Mouse (Mus musculus) hindbrain, embryonic 11.5 days (tissue): Measurements from ENCODE around the gene 3110082I17Rik. TPM values are rescaled to one million over a fixed set of nuclear protein-coding genes. Genes with fewer than 3 reads are reported as not detected.
"Not testable (repeated sequence)": the region's sequence is repeated elsewhere in the genome, so short reads cannot be mapped to it uniquely, and the experiment has no call there.

Experiments used
- ATAC-seq: fragments of 200-750 bp; cut with Nextera tagmentation; 2 replicates; pipeline ENCODE4 v1.8.0; 2017; ENCODE audit warnings: mild to moderate bottlenecking, moderate TSS enrichment, moderate library complexity; ENCODE audit not compliant: low FRiP score
- DNase-seq: peaks from one replicate; pipeline ENCODE4 v3.0.0-alpha.2; 2015; ENCODE audit warnings: low spot score
- H3K27ac ChIP-seq: fragments of 300-500 bp; sonication (generic); 2 replicates; pipeline ENCODE4 v1.5.1; 2014; ENCODE audit warnings: mild to moderate bottlenecking, low read depth, low read length
- H3K27me3 ChIP-seq: fragments of 300-500 bp; sonication (generic); 2 replicates; pipeline ENCODE4 v1.6.1; 2014; ENCODE audit warnings: mild to moderate bottlenecking, low read length, moderate library complexity, mixed read lengths; ENCODE audit not compliant: control insufficient read depth, insufficient read depth
- H3K36me3 ChIP-seq: fragments of 300-500 bp; sonication (generic); 2 replicates; pipeline ENCODE4 v1.6.1; 2014; ENCODE audit warnings: mild to moderate bottlenecking, low read length, moderate library complexity, mixed read lengths; ENCODE audit not compliant: control insufficient read depth, insufficient read depth
- H3K4me1 ChIP-seq: fragments of 300-500 bp; sonication (generic); replicated peaks from 2 replicates; pipeline ENCODE4 v1.6.1; 2014; ENCODE audit warnings: low read length, mixed read lengths; ENCODE audit not compliant: control insufficient read depth, insufficient read depth
- H3K4me2 ChIP-seq: fragments of 300-500 bp; sonication (generic); replicated peaks from 2 replicates; pipeline ENCODE4 v1.6.1; 2014; ENCODE audit warnings: mild to moderate bottlenecking, low read depth, low read length
- H3K4me3 ChIP-seq: fragments of 300-500 bp; sonication (generic); 2 replicates; pipeline ENCODE4 v1.5.1; 2014; ENCODE audit warnings: low read depth, low read length
- H3K9ac ChIP-seq: fragments of 300-500 bp; sonication (generic); 2 replicates; pipeline ENCODE4 v1.6.1; 2014; ENCODE audit warnings: low read depth, low read length
- H3K9me3 ChIP-seq: fragments of 300-500 bp; sonication (generic); 2 replicates; pipeline ENCODE4 v1.6.1; 2016; ENCODE audit warnings: low read length; ENCODE audit not compliant: control insufficient read depth
- WGBS: fragments of 180-500 bp; shearing (Covaris S2); extraction: QIAGEN DNeasy Blood & Tissue Kit; methylation state at CpG from one replicate; pipeline ENCODE4 v1.1.7; 2014; 5-methylcytosine and 5-hydroxymethylcytosine counted together
- polyA plus RNA-seq: library from polyadenylated mRNA; unstranded; fragments of >200 nt; fragmentation: Nextera tagmentation; extraction: Ambion mirVana; gene quantifications from 2 replicates; pipeline ENCODE4 v1.2.1, GENCODE M21; 2014

The 3110082I17Rik gene
- polyA plus RNA-seq, 1 experiment from 2014 or later, result 29.2 TPM

- no peaks in the 10 kb centered on the region; the same call in 1 of the 2 replicates for H3K27me3 ChIP-seq
- DNase-seq, result no peak
- no peaks in the 10 kb centered on the region for H3K36me3 ChIP-seq
- no peak overlapping the region for H3K4me2 ChIP-seq
- no peaks in the 10 kb centered on the region for H3K9me3 ChIP-seq
- no peak overlapping the region for H3K4me3 ChIP-seq
- H3K27ac ChIP-seq, result no peak overlapping the region
- WGBS, result 88% methylated on average over 16 of the region's 16 CpGs
- no peak for ATAC-seq
- 0 out of 2 replicates have a peak, but pooled peaks cover 3% of the 10 kb centered on the region for H3K4me1 ChIP-seq
- H3K9ac ChIP-seq, result no peak overlapping the region
Observed at GRCm38 (mm10) chr5:139393197-139393588, 67.1 kb downstream of the 3110082I17Rik start.

- no peak overlapping the region for H3K4me3 ChIP-seq
- H3K36me3 ChIP-seq, result no peaks in the 10 kb centered on the region
- 0 out of 2 replicates have a peak, but pooled peaks cover 3% of the 10 kb centered on the region for H3K4me1 ChIP-seq
- no peak for DNase-seq
- H3K27me3 ChIP-seq, result no peaks in the 10 kb centered on the region; the same call in 1 of the 2 replicates
- WGBS, result 94% methylated on average over 37 of the region's 37 CpGs
- no peak overlapping the region for H3K27ac ChIP-seq
- ATAC-seq, result no peak
- no peak overlapping the region for H3K4me2 ChIP-seq
- no peaks in the 10 kb centered on the region for H3K9me3 ChIP-seq
- no peak overlapping the region for H3K9ac ChIP-seq
Observed at GRCm38 (mm10) chr5:139392219-139393196, 67.8 kb downstream of the 3110082I17Rik start.

GRCm38 (mm10) chr5:139391309-139391990 lies 68.9 kb downstream of the 3110082I17Rik start:
- WGBS, result 82% methylated on average over 11 of the region's 11 CpGs
- DNase-seq (no peak), ATAC-seq (no peak)
- Histone ChIP-seq H3K4me2 (no peak overlapping the region), H3K9me3 (no peaks in the 10 kb centered on the region), H3K27me3 (no peaks in the 10 kb centered on the region; the same call in 1 of the 2 replicates), H3K9ac (no peak overlapping the region), H3K36me3 (no peaks in the 10 kb centered on the region), H3K27ac (no peak overlapping the region), H3K4me3 (no peak overlapping the region), H3K4me1 (0 out of 2 replicates have a peak, but pooled peaks cover 3% of the 10 kb centered on the region)

- H3K36me3 ChIP-seq, H3K9ac ChIP-seq, H3K4me3 ChIP-seq, DNase-seq, H3K4me2 ChIP-seq, H3K9me3 ChIP-seq, H3K27me3 ChIP-seq, H3K27ac ChIP-seq, ATAC-seq, H3K4me1 ChIP-seq: not testable (repeated sequence)
- WGBS, result 81% methylated on average over 5 of the region's 5 CpGs
Observed at GRCm38 (mm10) chr5:139390324-139391119, 69.8 kb downstream of the 3110082I17Rik start.

GRCm38 (mm10) chr5:139389676-139390061 lies 70.7 kb downstream of the 3110082I17Rik start:
- H3K4me1 ChIP-seq, result 0 out of 2 replicates have a peak, but pooled peaks cover 3% of the 10 kb centered on the region
- ATAC-seq, result no peak
- no peak overlapping the region for H3K4me2 ChIP-seq
- 46% methylated on average over 6 of the region's 6 CpGs for WGBS
- H3K27me3 ChIP-seq, result no peaks in the 10 kb centered on the region; the same call in 1 of the 2 replicates
- H3K9me3 ChIP-seq, result no peaks in the 10 kb centered on the region
- H3K9ac ChIP-seq, result no peak overlapping the region; the same call in 1 of the 2 replicates
- H3K36me3 ChIP-seq, result no peaks in the 10 kb centered on the region
- no peak overlapping the region for H3K4me3 ChIP-seq
- DNase-seq, result no peak
- peak overlapping the region; percentile 30; the same call in 1 of the 2 replicates for H3K27ac ChIP-seq

GRCm38 (mm10) chr5:139388694-139389675 lies 71.3 kb downstream of the 3110082I17Rik start:
- Histone ChIP-seq H3K4me2 (no peak overlapping the region), H3K27ac (peak overlapping the region; percentile 30), H3K9me3 (no peaks in the 10 kb centered on the region), H3K9ac (no peak overlapping the region), H3K4me1 (0 out of 2 replicates have a peak, but pooled peaks cover 3% of the 10 kb centered on the region), H3K27me3 (no peaks in the 10 kb centered on the region; the same call in 1 of the 2 replicates), H3K4me3 (no peak overlapping the region), H3K36me3 (no peaks in the 10 kb centered on the region)
- DNase-seq, result no peak
- ATAC-seq, result no peak
- 70% methylated on average over 17 of the region's 17 CpGs for WGBS

GRCm38 (mm10) chr5:139388195-139388570 lies 72.1 kb downstream of the 3110082I17Rik start:
- Histone ChIP-seq H3K9ac (no peak overlapping the region), H3K27me3 (no peaks in the 10 kb centered on the region; the same call in 1 of the 2 replicates), H3K27ac (peak overlapping the region; percentile 17; the same call in 1 of the 2 replicates), H3K9me3 (no peaks in the 10 kb centered on the region), H3K36me3 (no peaks in the 10 kb centered on the region), H3K4me1 (0 out of 2 replicates have a peak, but pooled peaks cover 3% of the 10 kb centered on the region), H3K4me2 (no peak overlapping the region), H3K4me3 (no peak overlapping the region)
- no peak for ATAC-seq
- 87% methylated on average over 4 of the region's 4 CpGs for WGBS
- no peak for DNase-seq
